Mouse (Mus musculus) bone marrow macrophage, adult 2 months (primary cell): Measurements from ENCODE around the gene Slc38a9.

ENCODE experiments used
- CTCF ChIP-seq: IDR thresholded peaks from 2 replicates; pipeline ENCODE4 v1.5.1; 2012; ENCODE audit warnings: low read depth, mild to moderate bottlenecking, low read length, moderate library complexity
- POLR2A ChIP-seq: IDR thresholded peaks from 2 replicates; pipeline ENCODE4 v1.6.1; 2012; ENCODE audit warnings: mild to moderate bottlenecking, low read depth, low read length, borderline replicate concordance

- TF ChIP-seq POLR2A (no peak), CTCF (no peak)
Measured at GRCm38 (mm10) chr13:112765654-112766053, 105.1 kb downstream of the Slc38a9 start.
